Mouse (Mus musculus) lung, embryonic 15.5 days (tissue): ENCODE measurements around the gene Anxa5. TPM values are rescaled to one million over a fixed set of nuclear protein-coding genes. Genes with fewer than 3 reads are reported as not detected.
A peak's percentile ranks its signal among the peaks of the same experiment; 100 is the strongest.

Experiments
- ATAC-seq: fragments of 200-750 bp; cut with Nextera tagmentation; 2 replicates; pipeline ENCODE4 v1.8.0; 2017; ENCODE audit warnings: moderate number of reproducible peaks, borderline replicate concordance; ENCODE audit not compliant: low FRiP score, low TSS enrichment; ENCODE audit errors: extremely low read depth
- H3K27ac ChIP-seq: fragments of 300-500 bp; sonication (generic); 2 replicates; pipeline ENCODE4 v1.5.1; 2015; ENCODE audit warnings: moderate library complexity, mild to moderate bottlenecking, inconsistent platforms
- H3K27me3 ChIP-seq: fragments of 300-500 bp; sonication (generic); 2 replicates; pipeline ENCODE4 v1.6.1; 2015; ENCODE audit warnings: inconsistent platforms
- H3K36me3 ChIP-seq: fragments of 300-500 bp; sonication (generic); 2 replicates; pipeline ENCODE4 v1.6.1; 2015; ENCODE audit warnings: inconsistent platforms
- H3K4me1 ChIP-seq: fragments of 300-500 bp; sonication (generic); 2 replicates; pipeline ENCODE4 v1.6.1; 2015; ENCODE audit warnings: inconsistent platforms
- H3K4me2 ChIP-seq: fragments of 300-500 bp; sonication (generic); 2 replicates; pipeline ENCODE4 v1.6.1; 2015; ENCODE audit warnings: inconsistent platforms, mild to moderate bottlenecking, moderate library complexity
- H3K4me3 ChIP-seq: fragments of 300-500 bp; sonication (generic); 2 replicates; pipeline ENCODE4 v1.5.1; 2015; ENCODE audit warnings: mild to moderate bottlenecking, inconsistent platforms
- H3K9ac ChIP-seq: fragments of 300-500 bp; sonication (generic); 2 replicates; pipeline ENCODE4 v1.6.1; 2015; ENCODE audit warnings: inconsistent platforms
- H3K9me3 ChIP-seq: fragments of 300-500 bp; sonication (generic); 2 replicates; pipeline ENCODE4 v1.6.1; 2016; ENCODE audit warnings: inconsistent platforms
- WGBS: fragments of 180-500 bp; shearing (Covaris S2); methylation state at CpG from one replicate; pipeline ENCODE4 v1.1.7; 2015; 5-methylcytosine and 5-hydroxymethylcytosine counted together
- polyA plus RNA-seq: library from polyadenylated mRNA; unstranded; fragments of >200 nt; fragmentation: Nextera tagmentation; extraction: Ambion mirVana; gene quantifications from 2 replicates; pipeline ENCODE4 v1.2.1, GENCODE M21; 2015

Anxa5 gene
- polyA plus RNA-seq: 442 and 480 TPM in 2 replicates

- Histone ChIP-seq H3K4me2 (peak within 1 kb of the TSS; percentile 79), H3K9me3 (no peaks in the 10 kb centered on the region), H3K9ac (peak within 1 kb of the TSS; percentile 84), H3K27ac (peak within 1 kb of the TSS; percentile 90), H3K4me3 (peak within 1 kb of the TSS; percentile 82), H3K4me1 (peaks cover 18% of the 10 kb centered on the region), H3K27me3 (no peaks in the 10 kb centered on the region), H3K36me3 (no peaks in the 10 kb centered on the region)
- peak; percentile 99 for ATAC-seq
- under 1% methylated on average over 32 of the region's 32 CpGs for WGBS
These were observed at the start of gene Anxa5, which contains the start of gene 1810062G17Rik for GRCm38 (mm10) chr3:36475532-36476087. TSS of gene Anxa5 (minus strand) at chr3:36475894. TSS of gene 1810062G17Rik (plus strand) at chr3:36475937.

GRCm38 (mm10) chr3:36524466-36524865, 48.8 kb upstream of the Anxa5 start:
- Histone ChIP-seq H3K27me3 (peaks cover 35% of the 10 kb centered on the region), H3K27ac (no peak overlapping the region), H3K4me2 (no peak overlapping the region), H3K4me3 (no peak overlapping the region), H3K9ac (no peak overlapping the region), H3K36me3 (no peaks in the 10 kb centered on the region), H3K9me3 (no peaks in the 10 kb centered on the region), H3K4me1 (peaks cover 9% of the 10 kb centered on the region)
- no peak for ATAC-seq
- WGBS: 63% methylated on average over 3 of the region's 3 CpGs

- no peak for ATAC-seq
- H3K9ac ChIP-seq: no peak overlapping the region
- H3K27ac ChIP-seq: no peak overlapping the region
- H3K4me3 ChIP-seq: no peak overlapping the region
- 19% methylated on average over 4 of the region's 4 CpGs for WGBS
- peaks cover 9% of the 10 kb centered on the region for H3K4me1 ChIP-seq
- no peak overlapping the region for H3K4me2 ChIP-seq
- no peaks in the 10 kb centered on the region for H3K9me3 ChIP-seq
- H3K27me3 ChIP-seq: peaks cover 39% of the 10 kb centered on the region
- no peaks in the 10 kb centered on the region for H3K36me3 ChIP-seq
These were observed 46.4 kb upstream of the Anxa5 start for GRCm38 (mm10) chr3:36522137-36522536.

- 2% methylated on average over 51 of the region's 51 CpGs for WGBS
- H3K4me3 ChIP-seq: peak within 1 kb of the TSS; percentile 47
- H3K9me3 ChIP-seq: no peaks in the 10 kb centered on the region
- H3K27me3 ChIP-seq: peaks cover 39% of the 10 kb centered on the region
- ATAC-seq: peak; percentile 35; the same call in 1 of the 2 replicates
- peak within 1 kb of the TSS; percentile 37 for H3K9ac ChIP-seq
- no peak within 1 kb of the TSS for H3K27ac ChIP-seq
- peaks cover 9% of the 10 kb centered on the region for H3K4me1 ChIP-seq
- H3K4me2 ChIP-seq: peak within 1 kb of the TSS; percentile 90
- H3K36me3 ChIP-seq: no peaks in the 10 kb centered on the region
These were observed 45.7 kb upstream of the Anxa5 start, which contains the start of gene Gm11549 for GRCm38 (mm10) chr3:36521073-36522060. TSS of gene Gm11549 (minus strand) at chr3:36521813.

GRCm38 (mm10) chr3:36516196-36516595, 40.5 kb upstream of the Anxa5 start:
- Histone ChIP-seq H3K9me3 (no peaks in the 10 kb centered on the region), H3K4me2 (no peak overlapping the region), H3K4me1 (peaks cover 4% of the 10 kb centered on the region), H3K36me3 (no peaks in the 10 kb centered on the region), H3K27ac (no peak overlapping the region), H3K27me3 (peaks cover 19% of the 10 kb centered on the region), H3K9ac (no peak overlapping the region), H3K4me3 (no peak overlapping the region)
- 80% methylated on average over 9 of the region's 9 CpGs for WGBS
- ATAC-seq: no peak

- no peaks in the 10 kb centered on the region for H3K4me1 ChIP-seq
- WGBS: 75% methylated on average over 6 of the region's 6 CpGs
- ATAC-seq: no peak
- H3K9me3 ChIP-seq: no peaks in the 10 kb centered on the region
- no peak overlapping the region for H3K4me3 ChIP-seq
- no peak overlapping the region for H3K4me2 ChIP-seq
- no peaks in the 10 kb centered on the region for H3K27me3 ChIP-seq
- no peak overlapping the region for H3K9ac ChIP-seq
- H3K27ac ChIP-seq: no peak overlapping the region
- H3K36me3 ChIP-seq: no peaks in the 10 kb centered on the region
These were observed 35.8 kb upstream of the Anxa5 start for GRCm38 (mm10) chr3:36511491-36511890.

- ATAC-seq: no peak
- 58% methylated on average over 10 of the region's 10 CpGs for WGBS
- no peaks in the 10 kb centered on the region for H3K36me3 ChIP-seq
- no peak overlapping the region for H3K4me2 ChIP-seq
- H3K27me3 ChIP-seq: no peaks in the 10 kb centered on the region
- H3K4me3 ChIP-seq: no peak overlapping the region
- H3K9ac ChIP-seq: no peak overlapping the region
- H3K27ac ChIP-seq: no peak overlapping the region
- H3K9me3 ChIP-seq: no peaks in the 10 kb centered on the region
- H3K4me1 ChIP-seq: no peaks in the 10 kb centered on the region
These were observed 30.4 kb upstream of the Anxa5 start for GRCm38 (mm10) chr3:36505809-36506735.

- Histone ChIP-seq H3K27ac (no peak overlapping the region), H3K9ac (no peak overlapping the region), H3K36me3 (no peaks in the 10 kb centered on the region), H3K4me2 (no peak overlapping the region), H3K4me1 (no peaks in the 10 kb centered on the region), H3K27me3 (no peaks in the 10 kb centered on the region), H3K9me3 (no peaks in the 10 kb centered on the region), H3K4me3 (no peak overlapping the region)
- ATAC-seq: no peak
- WGBS: 78% methylated on average over 8 of the region's 8 CpGs
These were observed 29.6 kb upstream of the Anxa5 start for GRCm38 (mm10) chr3:36505306-36505705.

GRCm38 (mm10) chr3:36501546-36501945, 25.9 kb upstream of the Anxa5 start:
- ATAC-seq: no peak
- H3K4me3 ChIP-seq: no peak overlapping the region
- H3K9me3 ChIP-seq: no peaks in the 10 kb centered on the region
- no peaks in the 10 kb centered on the region for H3K36me3 ChIP-seq
- 60% methylated on average over 7 of the region's 7 CpGs for WGBS
- no peaks in the 10 kb centered on the region for H3K27me3 ChIP-seq
- peaks cover 3% of the 10 kb centered on the region; the same call in 1 of the 2 replicates for H3K4me1 ChIP-seq
- H3K4me2 ChIP-seq: no peak overlapping the region
- no peak overlapping the region for H3K9ac ChIP-seq
- no peak overlapping the region for H3K27ac ChIP-seq

GRCm38 (mm10) chr3:36500976-36501375, 25.3 kb upstream of the Anxa5 start:
- Histone ChIP-seq H3K9me3 (no peaks in the 10 kb centered on the region), H3K27ac (no peak overlapping the region), H3K36me3 (no peaks in the 10 kb centered on the region), H3K27me3 (no peaks in the 10 kb centered on the region), H3K9ac (no peak overlapping the region), H3K4me2 (no peak overlapping the region), H3K4me1 (peaks cover 3% of the 10 kb centered on the region; the same call in 1 of the 2 replicates), H3K4me3 (no peak overlapping the region)
- 79% methylated on average over 8 of the region's 8 CpGs for WGBS
- no peak for ATAC-seq

GRCm38 (mm10) chr3:36499418-36499817, 23.7 kb upstream of the Anxa5 start:
- Histone ChIP-seq H3K4me2 (no peak overlapping the region), H3K4me3 (no peak overlapping the region), H3K9me3 (no peaks in the 10 kb centered on the region), H3K4me1 (peaks cover 7% of the 10 kb centered on the region), H3K27me3 (no peaks in the 10 kb centered on the region), H3K36me3 (no peaks in the 10 kb centered on the region), H3K9ac (no peak overlapping the region), H3K27ac (no peak overlapping the region)
- 90% methylated on average over 7 of the region's 7 CpGs for WGBS
- no peak for ATAC-seq
